Mouse (Mus musculus): ENCODE results near the gene Trpm4. TPM values are rescaled to one million over a fixed set of nuclear protein-coding genes. Genes with fewer than 3 reads are reported as not detected.
A peak's percentile ranks its signal among the peaks of the same experiment; 100 is the strongest.

Gene Trpm4
- total and polyA plus RNA-seq, 2 experiments from 2014 or later: 11.2 to 35.7 TPM

GRCm38 (mm10) chr7:45297563-45297962 lies 36.0 kb downstream of the Trpm4 start:
- TF ChIP-seq CTCF (IDR thresholded peaks at IDR 0.05; ENCODE audit: low read depth): no peak
- no peak overlapping the region for H3K9ac ChIP-seq (replicated peaks; ENCODE audit: low read length)
- H3K9me3 ChIP-seq (ENCODE audit: low read length): no peaks in the 10 kb centered on the region
- H3K4me3 ChIP-seq (ENCODE audit: low read length): no peak overlapping the region
- WGBS: 63% methylated on average over 3 of the region's 3 CpGs
- no peaks in the 10 kb centered on the region for H3K27me3 ChIP-seq (ENCODE audit: insufficient read depth, low read length)
- DNase-seq (ENCODE audit: low spot score) (no peak), ATAC-seq (no peak)
- no peaks in the 10 kb centered on the region; the same call in 1 of the 2 replicates for H3K4me1 ChIP-seq (ENCODE audit: insufficient read depth, low read length)
- H3K36me3 ChIP-seq (ENCODE audit: insufficient read depth, low read length): no peaks in the 10 kb centered on the region
- H3K4me2 ChIP-seq (ENCODE audit: low read depth, low read length): no peak overlapping the region
- no peak overlapping the region for H3K27ac ChIP-seq

DNA sequence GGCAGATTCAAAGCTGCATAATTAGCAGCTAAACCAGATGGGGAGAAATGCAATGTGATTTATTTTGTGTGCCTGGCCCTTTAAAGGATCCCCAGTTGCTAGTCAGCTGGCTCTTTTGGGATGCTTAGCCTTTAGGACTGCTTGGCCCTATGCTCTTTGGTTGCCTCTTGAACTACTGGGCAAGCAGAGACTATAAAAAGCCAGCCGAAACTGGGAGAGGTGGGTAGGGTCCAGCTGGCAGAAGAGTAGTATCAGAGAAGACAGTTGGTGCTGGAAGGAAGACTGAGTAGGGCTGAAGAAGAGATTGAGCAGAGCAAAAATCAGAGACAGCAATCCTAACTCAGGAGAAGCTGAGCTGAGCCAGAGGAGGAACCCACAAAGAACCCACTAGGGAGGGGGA lies 37.0 kb downstream of the Trpm4 start:
- 59% methylated on average over 1 of the region's 1 CpGs for WGBS
- DNase-seq (ENCODE audit: low spot score) (no peak), ATAC-seq (no peak)
- Histone ChIP-seq H3K4me2 (ENCODE audit: low read depth, low read length) (no peak overlapping the region), H3K27me3 (ENCODE audit: insufficient read depth, low read length) (no peaks in the 10 kb centered on the region), H3K9ac (replicated peaks; ENCODE audit: low read length) (no peak overlapping the region), H3K36me3 (ENCODE audit: insufficient read depth, low read length) (no peaks in the 10 kb centered on the region), H3K4me1 (ENCODE audit: insufficient read depth, low read length) (no peaks in the 10 kb centered on the region; the same call in 1 of the 2 replicates), H3K4me3 (ENCODE audit: low read length) (no peak overlapping the region), H3K27ac (no peak overlapping the region), H3K9me3 (ENCODE audit: low read length) (no peaks in the 10 kb centered on the region)
- no peak for TF ChIP-seq CTCF (IDR thresholded peaks at IDR 0.05; ENCODE audit: low read depth)

DNA sequence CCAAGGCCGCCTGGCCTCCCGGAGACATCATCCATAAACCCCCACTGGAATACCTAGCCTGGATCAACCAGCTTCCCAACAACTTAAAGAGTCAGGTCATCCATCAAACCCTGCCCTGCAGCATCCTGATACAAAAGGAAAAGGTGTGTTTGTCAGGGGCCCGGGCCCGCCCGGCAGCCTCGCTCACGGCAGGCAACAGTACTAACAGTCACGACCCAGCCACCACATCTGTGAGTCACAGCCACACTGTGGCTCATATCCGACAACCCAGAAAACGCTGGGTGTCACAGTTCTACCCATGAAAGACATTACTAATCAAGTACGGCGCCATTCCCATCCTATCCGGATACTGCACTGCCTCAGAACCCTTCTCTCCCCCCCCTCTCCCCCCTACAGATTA lies 47.1 kb downstream of the Trpm4 start:
- no peak overlapping the region for H3K9ac ChIP-seq (replicated peaks; ENCODE audit: low read length)
- no peak overlapping the region for H3K4me3 ChIP-seq (ENCODE audit: low read length)
- no peaks in the 10 kb centered on the region for H3K36me3 ChIP-seq (ENCODE audit: insufficient read depth, low read length)
- no peaks in the 10 kb centered on the region for H3K4me1 ChIP-seq (ENCODE audit: insufficient read depth, low read length)
- DNase-seq (ENCODE audit: low spot score) (no peak), ATAC-seq (no peak)
- H3K27ac ChIP-seq: no peak overlapping the region
- 84% methylated on average over 13 of the region's 13 CpGs for WGBS
- no peaks in the 10 kb centered on the region for H3K27me3 ChIP-seq (ENCODE audit: insufficient read depth, low read length)
- no peak overlapping the region for H3K4me2 ChIP-seq (ENCODE audit: low read depth, low read length)
- TF ChIP-seq CTCF (IDR thresholded peaks at IDR 0.05; ENCODE audit: low read depth): no peak
- H3K9me3 ChIP-seq (ENCODE audit: low read length): no peaks in the 10 kb centered on the region

DNA sequence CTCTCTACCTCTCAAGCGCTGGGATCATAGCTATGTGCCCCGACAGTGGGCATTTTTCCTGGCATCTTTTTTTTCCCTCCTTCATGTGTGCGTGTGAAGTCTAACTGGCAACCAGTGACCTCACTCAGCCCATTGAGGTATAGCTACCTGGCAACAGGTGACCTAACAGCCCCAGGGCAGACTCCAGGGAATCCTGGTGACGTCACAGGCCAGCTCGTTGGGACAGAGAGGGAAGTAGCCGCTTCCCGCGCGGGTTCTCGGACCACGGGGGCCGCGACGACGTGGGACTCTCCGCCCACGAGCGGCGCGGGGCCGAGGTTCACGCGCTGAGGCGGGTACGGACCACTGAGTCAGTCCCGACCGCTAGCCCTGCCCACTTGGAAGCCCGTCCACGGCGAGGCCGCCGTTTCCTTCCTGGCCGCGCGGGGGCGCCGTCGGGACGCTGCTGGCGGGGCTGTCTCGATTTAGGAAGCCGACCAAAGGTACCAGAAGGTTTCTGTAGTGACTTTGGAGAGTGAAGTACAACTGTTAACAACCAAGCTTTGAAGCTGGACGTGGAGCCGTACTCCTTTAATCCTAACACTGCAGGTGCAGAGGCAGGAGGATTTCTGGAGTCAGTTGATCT lies 56.3 kb downstream of the Trpm4 start, which contains the start of gene Slc6a21:
Slc6a21 (plus strand) TSS at position 378 of the 625 bp plus-strand sequence.
- no peaks in the 10 kb centered on the region for H3K4me1 ChIP-seq (ENCODE audit: insufficient read depth, low read length)
- peak within 1 kb of the TSS; percentile 55 for H3K4me2 ChIP-seq (ENCODE audit: low read depth, low read length)
- no peaks in the 10 kb centered on the region for H3K36me3 ChIP-seq (ENCODE audit: insufficient read depth, low read length)
- WGBS: 7% methylated on average over 44 of the region's 44 CpGs
- H3K27ac ChIP-seq: no peak within 1 kb of the TSS
- H3K9me3 ChIP-seq (ENCODE audit: low read length): no peaks in the 10 kb centered on the region
- no peak within 1 kb of the TSS; the same call in 1 of the 2 replicates for H3K9ac ChIP-seq (replicated peaks; ENCODE audit: low read length)
- TF ChIP-seq CTCF (IDR thresholded peaks at IDR 0.05; ENCODE audit: low read depth): peak; percentile 70
- DNase-seq (ENCODE audit: low spot score) (peak; percentile 33), ATAC-seq (no peak)
- H3K4me3 ChIP-seq (ENCODE audit: low read length): peak within 1 kb of the TSS; percentile 32
- no peaks in the 10 kb centered on the region for H3K27me3 ChIP-seq (ENCODE audit: insufficient read depth, low read length)

DNA sequence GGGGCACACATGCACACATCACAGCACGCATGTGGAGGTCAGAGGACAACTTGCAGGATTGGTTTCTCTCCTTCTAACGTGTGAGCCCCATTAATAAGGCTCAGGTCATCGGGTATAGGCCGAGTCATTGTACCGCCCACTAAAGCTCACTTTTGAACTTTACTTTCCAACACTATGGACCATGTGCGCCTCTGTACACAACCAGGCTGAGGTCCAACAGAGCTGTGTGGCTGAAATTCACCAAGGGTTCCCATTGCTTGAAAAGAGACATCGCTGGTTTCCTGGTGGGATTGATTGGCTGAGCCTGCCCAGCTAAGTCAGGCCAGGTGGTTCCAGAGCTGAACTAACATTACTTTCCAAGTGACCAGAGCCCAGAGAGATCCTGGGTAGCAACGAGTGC lies 59.9 kb downstream of the Trpm4 start:
- 90% methylated on average over 8 of the region's 8 CpGs for WGBS
- ATAC-seq (no peak), DNase-seq (ENCODE audit: low spot score) (no peak)
- Histone ChIP-seq H3K36me3 (ENCODE audit: insufficient read depth, low read length) (no peaks in the 10 kb centered on the region), H3K4me2 (ENCODE audit: low read depth, low read length) (no peak overlapping the region), H3K9ac (replicated peaks; ENCODE audit: low read length) (no peak overlapping the region), H3K9me3 (ENCODE audit: low read length) (no peaks in the 10 kb centered on the region), H3K4me1 (ENCODE audit: insufficient read depth, low read length) (no peaks in the 10 kb centered on the region), H3K4me3 (ENCODE audit: low read length) (no peak overlapping the region), H3K27me3 (ENCODE audit: insufficient read depth, low read length) (no peaks in the 10 kb centered on the region), H3K27ac (no peak overlapping the region)
- no peak for TF ChIP-seq CTCF (IDR thresholded peaks at IDR 0.05; ENCODE audit: low read depth)

GRCm38 (mm10) chr7:45272786-45273412 lies 60.7 kb downstream of the Trpm4 start:
- H3K36me3 ChIP-seq (ENCODE audit: insufficient read depth, low read length): no peaks in the 10 kb centered on the region
- H3K4me1 ChIP-seq (ENCODE audit: insufficient read depth, low read length): no peaks in the 10 kb centered on the region
- no peaks in the 10 kb centered on the region for H3K27me3 ChIP-seq (ENCODE audit: insufficient read depth, low read length)
- no peak overlapping the region for H3K4me3 ChIP-seq (ENCODE audit: low read length)
- no peaks in the 10 kb centered on the region for H3K9me3 ChIP-seq (ENCODE audit: low read length)
- no peak overlapping the region for H3K27ac ChIP-seq
- no peak overlapping the region for H3K9ac ChIP-seq (replicated peaks; ENCODE audit: low read length)
- no peak for ATAC-seq
- no peak overlapping the region for H3K4me2 ChIP-seq (ENCODE audit: low read depth, low read length)
- no peak for TF ChIP-seq CTCF (IDR thresholded peaks at IDR 0.05; ENCODE audit: low read depth)
- DNase-seq (ENCODE audit: low spot score): no peak
- 64% methylated on average over 10 of the region's 10 CpGs for WGBS

DNA sequence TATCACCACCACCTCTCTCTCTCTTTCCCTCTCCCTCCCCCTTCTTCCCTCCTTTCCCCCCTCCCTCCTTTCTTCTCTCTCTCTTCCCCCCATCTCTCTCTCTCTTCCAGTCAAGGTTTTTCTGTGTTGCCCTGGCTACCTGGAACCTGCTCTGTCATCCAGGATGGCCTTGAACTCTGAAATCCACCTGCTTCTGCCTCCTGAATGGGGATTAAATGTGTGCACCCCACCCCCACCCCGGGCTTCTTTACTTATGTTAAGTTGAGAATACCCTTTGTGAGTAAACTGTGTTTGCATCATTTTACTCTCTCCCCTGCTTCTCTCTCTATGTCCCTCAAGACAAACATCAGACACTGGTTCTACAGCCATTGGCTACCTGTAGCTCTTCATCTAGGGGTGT lies 68.1 kb downstream of the Trpm4 start:
- DNase-seq (ENCODE audit: low spot score) (no peak), ATAC-seq (no peak)
- WGBS: 77% methylated on average over 1 of the region's 1 CpGs
- no peaks in the 10 kb centered on the region for H3K36me3 ChIP-seq (ENCODE audit: insufficient read depth, low read length)
- no peaks in the 10 kb centered on the region for H3K9me3 ChIP-seq (ENCODE audit: low read length)
- H3K9ac ChIP-seq (replicated peaks; ENCODE audit: low read length): no peak overlapping the region
- no peak overlapping the region for H3K4me2 ChIP-seq (ENCODE audit: low read depth, low read length)
- no peaks in the 10 kb centered on the region for H3K4me1 ChIP-seq (ENCODE audit: insufficient read depth, low read length)
- TF ChIP-seq CTCF (IDR thresholded peaks at IDR 0.05; ENCODE audit: low read depth): no peak
- no peak overlapping the region for H3K4me3 ChIP-seq (ENCODE audit: low read length)
- H3K27me3 ChIP-seq (ENCODE audit: insufficient read depth, low read length): no peaks in the 10 kb centered on the region
- H3K27ac ChIP-seq: no peak overlapping the region
